Mouse (Mus musculus) kidney, adult 8-10 months (tissue): ENCODE results near the gene Syk.
A peak's percentile ranks its signal among the peaks of the same experiment; 100 is the strongest.

Experiments used
- DNase-seq, 2 experiments: peaks; one replicate each; pipeline ENCODE4 v3.0.0; 2022

The Syk gene

GRCm38 (mm10) chr13:52569194-52569769 lies 13.7 kb upstream of the Syk start:
- DNase-seq = no peak

GRCm38 (mm10) chr13:52570276-52570675 lies 12.7 kb upstream of the Syk start:
- no peak for DNase-seq

- DNase-seq = no peak
Observed at GRCm38 (mm10) chr13:52571591-52572384, 11.2 kb upstream of the Syk start.

- DNase-seq = peak in 1 of 2 experiments; percentile 8
Observed at GRCm38 (mm10) chr13:52572451-52573446, 10.2 kb upstream of the Syk start.

GRCm38 (mm10) chr13:52574311-52574710 lies 8.7 kb upstream of the Syk start:
- no peak for DNase-seq

- DNase-seq = no peak
Observed at GRCm38 (mm10) chr13:52575483-52575882, 7.5 kb upstream of the Syk start.

GRCm38 (mm10) chr13:52576021-52576614 lies 6.9 kb upstream of the Syk start:
- no peak for DNase-seq

GRCm38 (mm10) chr13:52576841-52577240 lies 6.1 kb upstream of the Syk start:
- DNase-seq = no peak

- DNase-seq = no peak
Observed at GRCm38 (mm10) chr13:52577326-52577920, 5.5 kb upstream of the Syk start.

GRCm38 (mm10) chr13:52577939-52578338 lies 5.0 kb upstream of the Syk start:
- no peak for DNase-seq

- no peak for DNase-seq
Observed at GRCm38 (mm10) chr13:52578776-52579175, 4.2 kb upstream of the Syk start.

GRCm38 (mm10) chr13:52582506-52582877 lies 481 bp upstream of the Syk start:
- DNase-seq = no peak

- DNase-seq = no peak
Observed at GRCm38 (mm10) chr13:52583943-52584562, 1.1 kb downstream of the Syk start.

GRCm38 (mm10) chr13:52584654-52585455 lies 1.9 kb downstream of the Syk start:
- no peak for DNase-seq

- DNase-seq = no peak
Observed at GRCm38 (mm10) chr13:52587761-52588160, 4.8 kb downstream of the Syk start.

GRCm38 (mm10) chr13:52589043-52589442 lies 6.1 kb downstream of the Syk start:
- DNase-seq = no peak

- no peak for DNase-seq
Observed at GRCm38 (mm10) chr13:52591831-52592230, 8.9 kb downstream of the Syk start.

GRCm38 (mm10) chr13:52596692-52597091 lies 13.7 kb downstream of the Syk start:
- DNase-seq = no peak

- DNase-seq = no peak
Observed at GRCm38 (mm10) chr13:52597092-52597678, 14.2 kb downstream of the Syk start.

- no peak for DNase-seq
Observed at GRCm38 (mm10) chr13:52598233-52598632, 15.3 kb downstream of the Syk start.
